Mouse (Mus musculus): Measurements from ENCODE around the gene Ythdf2.

The Ythdf2 gene

DNA sequence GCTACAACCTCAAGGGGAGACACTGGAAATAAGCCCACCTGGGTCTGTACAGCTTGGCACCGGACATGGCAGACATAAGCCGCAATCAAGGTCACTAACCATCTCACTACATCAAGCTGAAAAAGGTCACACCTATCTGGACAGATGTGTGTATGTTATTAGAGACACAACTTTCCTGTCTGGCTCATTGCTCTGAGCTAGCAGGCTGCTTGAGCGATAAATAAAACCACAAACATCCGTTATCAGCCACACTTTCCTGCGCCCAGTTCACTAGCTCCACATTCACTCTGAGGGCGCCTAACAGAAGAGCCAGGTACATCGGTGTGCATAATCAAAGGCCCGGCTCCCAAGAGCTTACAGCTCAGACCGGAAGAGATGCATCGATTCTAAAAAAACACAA, 67.0 kb downstream of the Ythdf2 start:
- DNase-seq = no peak

GRCm38 (mm10) chr4:132144080-132144841, 67.8 kb downstream of the Ythdf2 start, which contains the start of gene Oprd1:
Gene Oprd1 (minus strand): TSS chr4:132144486.
- no peak for DNase-seq

DNA sequence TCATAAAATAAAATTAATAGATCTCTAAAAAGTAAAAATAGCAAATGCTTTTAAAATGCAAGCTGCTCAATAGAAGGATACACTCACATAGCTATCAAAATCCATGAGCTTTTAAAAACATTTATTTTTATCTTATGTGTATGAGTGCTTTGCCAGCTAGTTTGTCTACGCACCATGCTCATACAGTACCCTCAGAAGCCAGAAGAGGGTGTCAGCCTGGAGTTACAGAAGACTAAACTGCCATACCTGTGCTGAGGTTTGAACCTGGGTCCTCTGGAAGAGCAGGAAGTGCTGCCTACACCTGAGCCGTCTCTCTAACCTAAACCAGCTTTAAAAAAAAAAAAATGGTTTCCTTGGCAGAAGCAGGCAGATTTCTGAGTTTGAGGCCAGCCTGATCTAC, 73.5 kb downstream of the Ythdf2 start:
- no peak for DNase-seq

DNA sequence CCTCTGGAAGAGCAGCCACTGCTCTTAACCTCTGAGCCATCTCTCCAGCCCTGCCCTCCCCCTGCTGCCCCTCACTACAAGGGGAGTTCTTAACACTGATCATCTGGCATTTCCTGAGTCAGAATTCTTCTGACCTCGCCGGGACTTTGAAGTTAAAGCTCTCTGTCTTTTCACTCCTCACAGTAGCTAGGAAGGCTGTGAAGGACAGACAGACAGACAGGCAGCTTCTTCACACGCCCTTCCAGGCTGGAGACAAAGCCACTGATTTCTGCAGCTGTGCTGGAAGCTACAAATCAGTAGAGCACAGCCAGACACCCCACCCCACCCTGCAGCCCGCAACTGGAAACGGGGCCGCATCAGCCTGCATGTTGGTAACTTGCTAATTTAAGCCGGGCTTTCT, 75.1 kb downstream of the Ythdf2 start:
- no peak for DNase-seq

Measured in lung, postnatal 10 days (tissue).